Mouse (Mus musculus): ENCODE measurements around the gene Bche. TPM values are rescaled to one million over a fixed set of nuclear protein-coding genes. Genes with fewer than 3 reads are reported as not detected.

Gene Bche
- total RNA-seq (2021) = 10 to 100 TPM; 13.9 to 14.2 TPM
- long read RNA-seq, experiment 1, full-length matches to known transcripts = 2 of 3 reads
- long read RNA-seq, experiment 1, partial matches to known transcripts = 0 of 3 reads
- long read RNA-seq, experiment 1, other reads (novel, unspliced or antisense) = 1 of 3 reads
- long read RNA-seq, experiment 2, full-length matches to known transcripts = 3 of 3 reads
- long read RNA-seq, experiment 2, partial matches to known transcripts = 0 of 3 reads
- long read RNA-seq, experiment 2, other reads (novel, unspliced or antisense) = 0 of 3 reads

DNA sequence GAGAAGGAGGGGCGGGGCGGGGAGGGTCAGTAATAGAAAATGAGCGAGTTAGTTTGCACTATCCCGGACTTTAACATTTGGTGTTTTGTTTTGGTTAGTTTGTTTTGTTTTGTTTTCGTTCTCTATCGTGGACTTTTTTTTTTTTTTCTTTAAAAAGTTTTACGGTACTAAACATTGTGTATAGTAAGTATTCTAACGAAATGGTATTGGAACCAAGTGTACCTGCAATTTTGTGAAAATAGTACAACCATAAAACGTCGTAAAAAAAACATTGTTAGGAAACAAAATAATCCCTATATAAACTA, at the start of gene Bche:
Gene Bche (minus strand): TSS at position 6 of the 305 bp plus-strand sequence.
- DNase-seq = no peak

DNA sequence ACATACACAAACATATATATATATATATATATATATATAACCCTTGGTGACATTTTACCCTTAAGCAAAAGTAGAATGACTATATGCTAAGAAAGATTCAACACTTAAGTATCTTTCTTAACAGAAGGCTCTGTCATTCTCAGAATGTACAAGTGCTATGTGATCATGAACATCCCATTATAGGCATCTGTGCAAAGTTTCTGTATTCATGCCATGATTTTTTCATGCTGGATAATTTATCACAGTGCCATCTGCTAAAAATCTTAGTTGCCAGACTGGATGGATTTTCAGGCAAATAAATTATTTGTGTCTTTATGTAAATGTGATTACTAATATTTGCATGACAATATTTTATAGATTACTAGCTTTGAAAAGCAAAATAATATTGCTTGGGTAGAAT, 33.8 kb upstream of the Bche start:
- DNase-seq = no peak

DNA sequence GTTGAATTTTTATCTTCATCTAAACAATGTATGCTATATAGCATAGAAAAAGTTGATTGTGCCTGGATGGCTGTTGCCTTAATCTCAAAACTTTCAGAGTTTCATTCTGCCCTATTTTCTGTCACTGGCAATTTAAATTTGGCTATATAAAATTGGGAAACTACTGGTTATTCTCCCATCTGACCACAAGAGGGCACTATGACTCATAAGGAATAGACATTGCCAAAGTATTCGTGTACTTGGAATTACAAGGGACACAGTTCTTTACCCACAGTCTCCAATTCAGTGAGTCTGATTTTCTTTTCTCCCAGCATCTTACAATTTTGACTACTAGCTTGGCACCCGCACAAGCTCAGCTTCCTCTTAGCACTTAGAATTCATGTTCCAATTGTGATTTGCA, 23.5 kb upstream of the Bche start:
- peak in 1 of 2 experiments; percentile 22 for DNase-seq

DNA sequence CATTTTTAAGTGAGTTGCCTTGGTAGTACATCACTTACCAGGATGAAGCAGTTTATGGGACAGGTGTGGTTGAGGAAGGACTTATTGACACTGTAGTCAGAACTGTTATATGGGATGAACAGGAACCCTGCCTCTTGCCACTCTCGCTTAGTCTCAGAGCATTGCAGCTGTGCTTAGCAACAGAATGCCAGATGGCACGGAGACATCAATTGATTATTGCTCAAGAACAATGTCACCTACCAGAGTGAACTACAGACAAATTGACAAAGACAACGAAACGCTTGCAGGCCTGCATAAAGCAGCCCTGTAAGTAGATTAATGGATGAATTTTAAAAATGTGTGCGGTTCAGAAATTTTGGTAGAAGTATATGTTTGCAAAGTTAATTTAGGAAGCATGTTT, 21.3 kb upstream of the Bche start:
- no peak for DNase-seq

DNA sequence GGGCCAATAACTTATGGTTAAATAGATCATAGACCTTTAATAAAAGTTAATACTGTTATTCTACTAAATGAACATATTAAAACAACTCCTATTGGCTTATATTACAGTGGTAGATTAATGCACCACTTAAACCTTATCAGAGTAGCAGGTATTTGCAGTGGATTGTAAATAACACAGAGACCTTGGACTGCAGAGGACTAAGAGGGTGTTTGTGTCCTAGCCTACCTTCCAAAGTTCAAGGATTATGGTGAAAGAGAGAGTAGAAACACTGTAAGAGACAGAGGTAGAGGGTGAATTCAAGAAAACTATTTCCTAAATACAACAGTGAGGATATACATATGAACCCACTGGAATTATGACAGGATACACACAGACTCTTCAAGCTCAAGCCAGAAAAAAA, 17.5 kb upstream of the Bche start:
- DNase-seq = no peak

DNA sequence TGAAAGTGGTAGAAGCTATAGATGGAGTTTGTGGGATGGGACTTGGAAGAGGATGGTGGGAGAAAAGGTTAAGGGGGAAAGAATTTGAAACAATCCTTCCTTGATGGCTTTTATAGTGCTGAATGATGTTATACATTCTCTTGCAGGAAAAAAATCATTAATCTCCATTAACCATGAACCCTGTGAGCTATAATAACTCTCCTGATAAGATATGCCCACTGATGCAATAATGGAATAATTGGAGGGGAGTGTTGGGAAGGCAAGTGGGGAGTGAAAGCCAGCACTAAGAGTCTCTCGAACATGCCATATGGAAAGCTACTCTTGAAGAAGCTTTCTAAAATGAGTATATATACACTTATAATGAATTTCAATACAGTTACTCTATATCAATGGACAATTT, 16.7 kb upstream of the Bche start:
- DNase-seq = no peak

DNA sequence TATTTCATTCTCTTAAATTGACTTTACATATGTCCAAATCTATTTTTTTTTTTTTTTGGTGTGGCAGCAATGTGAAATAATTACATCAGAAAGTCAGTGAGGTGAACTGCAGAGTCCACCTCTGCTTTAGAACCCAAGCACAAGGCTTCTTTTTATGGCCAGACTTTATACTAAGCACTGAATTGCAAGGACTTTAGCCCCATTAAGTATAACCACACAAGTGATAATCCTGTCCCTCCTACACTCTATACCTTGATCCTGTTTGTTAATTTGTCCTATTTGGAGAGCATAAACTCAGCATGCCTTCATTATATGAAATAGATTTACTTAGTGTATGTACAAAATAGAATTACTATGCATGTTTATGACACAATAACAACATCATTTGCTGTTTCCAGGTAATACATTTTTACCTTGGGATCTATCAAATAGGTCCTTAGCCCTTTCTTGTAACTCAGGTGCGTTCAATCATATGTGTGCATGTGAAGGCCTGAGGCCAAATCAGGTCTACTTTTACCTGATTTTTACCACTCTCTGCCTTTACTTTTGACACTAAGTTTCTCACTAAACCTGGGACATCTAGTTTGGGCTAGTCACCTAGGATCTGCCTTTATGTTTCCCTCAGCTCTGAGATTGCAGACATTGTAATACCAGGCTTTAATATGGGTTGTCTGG, 9.5 kb upstream of the Bche start:
- no peak for DNase-seq

DNA sequence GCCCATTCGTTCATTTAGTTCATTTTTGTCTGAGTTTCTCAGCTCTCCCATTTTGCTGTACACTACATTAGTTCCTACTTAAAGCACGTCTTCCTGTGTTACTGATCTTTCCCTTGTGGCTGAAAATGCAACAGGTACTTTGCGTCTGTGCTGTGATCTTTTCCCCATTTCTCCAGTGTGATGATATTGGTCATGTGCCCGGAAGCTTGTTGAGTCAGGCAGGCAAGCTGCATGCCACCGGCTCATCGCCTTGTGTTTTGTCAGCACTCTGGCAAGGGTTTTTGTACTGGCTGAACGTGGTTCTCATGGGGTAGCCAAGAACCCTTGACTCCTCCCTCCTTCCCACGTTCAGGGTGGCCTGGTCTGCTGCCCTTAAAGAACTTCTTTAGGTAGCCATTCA, 1.7 kb upstream of the Bche start:
- peak; percentile 13 to 58 for DNase-seq

DNA sequence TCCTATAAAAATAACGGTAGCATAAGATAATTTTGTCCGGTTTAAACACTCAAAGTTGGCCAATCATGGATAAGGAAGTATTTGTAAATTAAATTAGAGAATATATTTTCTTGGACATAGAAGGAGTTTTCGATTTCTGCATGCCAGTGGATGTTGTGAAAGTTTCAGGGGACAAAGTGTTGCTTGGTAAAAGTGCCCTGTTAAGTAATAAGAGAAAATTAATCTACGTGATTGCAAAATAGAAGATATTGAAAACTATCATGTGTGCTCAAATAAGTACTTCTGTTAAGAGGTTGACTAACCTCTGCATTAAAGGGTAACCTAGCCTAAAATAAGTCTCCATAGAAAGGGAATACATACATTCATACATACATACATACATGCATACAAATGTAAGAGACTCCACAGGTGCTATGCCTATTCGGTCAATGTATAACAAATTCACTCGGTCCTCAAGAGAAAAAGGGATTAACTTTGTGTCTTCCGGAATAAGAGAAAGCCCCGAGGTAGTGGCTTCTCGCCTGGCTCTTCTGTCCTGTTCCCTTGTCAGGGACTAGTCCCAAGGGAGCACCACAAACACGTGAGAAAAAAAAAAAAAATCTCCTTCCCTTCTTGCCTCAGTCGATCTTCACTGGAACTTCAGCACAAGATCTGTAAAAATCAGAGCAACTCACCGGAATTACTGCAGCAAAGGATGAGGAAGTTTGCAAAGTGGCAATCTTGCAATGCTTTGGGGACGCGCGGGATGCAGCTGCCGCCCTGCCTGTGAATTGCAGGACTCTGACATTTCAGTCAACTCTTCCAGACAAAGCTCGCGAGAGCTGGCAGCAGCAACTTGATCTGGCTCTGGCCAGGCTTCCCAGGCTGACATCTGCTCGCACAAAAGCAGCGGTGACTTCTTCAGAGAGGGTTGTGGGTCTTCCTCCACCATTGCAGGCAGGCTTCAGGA, 480 bp downstream of the Bche start:
- peak; percentile 71 to 72 for DNase-seq

DNA sequence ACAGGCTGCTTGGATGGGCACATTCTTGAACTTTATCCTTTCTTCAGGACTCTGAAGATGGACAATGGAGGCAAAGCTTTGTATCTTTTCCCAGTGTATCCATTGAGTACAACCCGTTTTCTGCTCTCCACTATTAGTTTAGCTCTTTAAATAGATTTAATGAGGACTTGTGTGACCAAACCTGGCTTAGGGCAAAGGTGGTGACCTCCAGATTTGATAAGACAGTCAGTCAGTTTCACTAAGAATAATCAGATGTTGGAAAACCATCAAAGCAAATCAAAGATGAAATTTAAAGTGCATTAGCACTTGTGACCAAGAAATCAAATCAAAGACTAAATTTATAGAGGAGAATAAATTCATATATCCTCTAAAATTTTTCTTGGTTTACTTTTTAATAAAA, 1.7 kb downstream of the Bche start:
- DNase-seq = no peak

DNA sequence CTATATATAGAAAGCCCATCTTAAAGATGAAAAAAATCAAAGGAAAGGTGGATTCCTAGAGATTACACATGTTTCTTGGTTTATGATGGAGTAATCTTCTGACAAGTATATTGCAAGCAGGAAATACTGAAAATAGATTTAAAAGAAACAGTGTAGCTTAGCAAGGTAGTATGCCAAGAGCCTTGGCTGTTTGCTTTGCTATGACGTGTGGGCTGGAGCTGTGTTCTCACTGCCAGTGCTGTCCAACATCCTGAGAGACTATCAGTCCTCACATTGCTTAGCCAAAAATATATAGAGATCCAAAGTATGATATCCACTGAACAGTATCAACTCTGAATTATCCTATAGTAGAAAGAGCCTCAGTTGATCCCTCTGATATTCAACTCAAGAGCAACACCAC, 9.3 kb downstream of the Bche start:
- no peak for DNase-seq

DNA sequence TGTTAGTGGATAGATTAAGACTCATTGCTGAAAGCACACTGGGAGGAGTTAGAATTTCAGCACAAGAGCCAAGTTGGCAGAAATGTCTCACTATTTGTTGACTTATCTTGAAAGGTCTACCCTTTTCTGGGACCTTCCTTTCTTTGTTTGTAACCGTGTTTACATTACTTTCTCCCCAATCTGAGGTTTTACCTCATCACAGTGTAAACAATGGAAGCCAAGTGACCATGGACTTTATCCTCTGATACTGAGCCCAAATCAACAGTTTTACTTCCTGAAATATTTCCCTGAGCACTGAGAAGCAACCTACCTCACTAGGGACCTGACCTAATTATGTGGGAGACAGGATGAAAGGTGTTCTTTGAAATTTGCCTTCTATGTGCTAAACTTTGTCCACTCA, 34.9 kb downstream of the Bche start:
- no peak for DNase-seq

DNA sequence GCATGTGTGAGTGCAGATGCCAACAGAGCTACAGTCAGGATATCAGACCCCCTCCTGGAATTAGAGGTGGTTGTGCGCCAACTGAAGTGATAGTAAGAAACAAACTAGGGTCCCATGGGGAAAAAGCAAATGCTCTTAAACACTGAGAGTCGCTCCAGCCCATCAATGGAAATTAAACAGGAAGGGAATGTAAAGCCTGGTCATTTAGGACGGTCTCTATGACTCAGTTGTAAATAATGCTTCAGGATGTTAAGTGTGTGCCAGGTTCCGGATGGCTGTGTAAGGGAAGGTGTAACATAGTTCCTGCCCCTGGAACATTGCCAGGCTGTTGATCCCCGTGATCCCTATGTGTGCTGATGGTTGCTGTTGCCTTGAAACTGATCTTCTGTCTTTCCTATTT, 40.0 kb downstream of the Bche start:
- no peak for DNase-seq

DNA sequence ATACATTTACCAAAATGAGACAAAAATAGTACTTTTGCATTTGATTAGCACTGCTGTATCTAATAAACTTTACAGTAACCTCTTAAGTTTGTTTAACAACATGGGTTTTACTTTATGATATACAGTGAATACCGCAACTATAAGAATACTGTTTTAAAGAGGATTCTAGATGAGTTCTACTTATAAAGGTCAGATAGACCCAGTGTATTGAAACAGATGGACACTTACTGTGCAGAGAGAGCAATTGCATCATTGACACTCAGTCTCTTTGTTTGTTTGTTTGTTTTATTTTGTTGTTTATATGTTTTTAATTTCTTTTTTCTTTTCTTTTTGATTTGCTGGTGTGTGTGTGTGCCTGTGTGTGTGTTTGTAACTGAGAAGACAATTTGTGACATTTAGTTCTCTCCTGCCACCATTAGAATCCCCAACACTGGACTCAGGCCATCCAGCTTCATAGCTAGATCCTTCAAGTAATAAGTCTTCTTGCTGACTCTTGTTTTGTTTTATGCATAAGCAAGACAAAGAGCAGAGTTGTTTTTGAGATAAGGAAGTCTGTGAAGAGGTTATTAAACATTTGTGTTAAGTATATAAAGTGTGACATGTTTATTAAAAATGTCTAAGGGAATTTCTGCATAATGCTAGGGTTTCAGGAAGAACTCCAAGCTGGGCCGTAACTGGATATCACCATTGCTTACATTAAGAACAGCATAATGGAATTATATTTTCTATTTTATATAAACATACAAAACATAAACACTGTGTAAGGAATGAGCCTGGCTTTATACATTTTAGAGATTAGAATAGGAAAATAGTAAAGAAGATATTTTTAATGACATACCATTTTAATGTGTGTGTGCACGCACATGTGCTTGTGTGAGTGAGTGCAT, 40.7 kb downstream of the Bche start:
- DNase-seq = no peak

DNA sequence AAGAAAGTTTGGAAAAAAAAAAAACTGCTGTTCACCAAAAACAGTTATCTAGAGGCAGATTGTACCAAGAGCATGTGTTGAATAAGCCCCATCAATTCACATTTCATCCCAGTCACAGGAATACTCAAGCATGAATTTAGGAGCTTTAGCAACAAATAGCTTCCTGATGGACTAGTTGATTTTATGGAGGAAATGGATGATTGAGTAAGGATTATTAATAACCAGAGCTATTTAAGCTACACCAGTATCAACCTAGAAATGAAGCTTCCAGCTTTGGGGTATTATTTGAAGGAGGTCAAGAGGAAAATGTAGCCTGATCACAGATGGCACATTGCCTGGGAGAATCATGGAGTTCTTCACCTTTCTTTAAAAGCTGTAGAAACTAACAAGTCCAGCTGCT, 57.9 kb downstream of the Bche start:
- no peak for DNase-seq

DNA sequence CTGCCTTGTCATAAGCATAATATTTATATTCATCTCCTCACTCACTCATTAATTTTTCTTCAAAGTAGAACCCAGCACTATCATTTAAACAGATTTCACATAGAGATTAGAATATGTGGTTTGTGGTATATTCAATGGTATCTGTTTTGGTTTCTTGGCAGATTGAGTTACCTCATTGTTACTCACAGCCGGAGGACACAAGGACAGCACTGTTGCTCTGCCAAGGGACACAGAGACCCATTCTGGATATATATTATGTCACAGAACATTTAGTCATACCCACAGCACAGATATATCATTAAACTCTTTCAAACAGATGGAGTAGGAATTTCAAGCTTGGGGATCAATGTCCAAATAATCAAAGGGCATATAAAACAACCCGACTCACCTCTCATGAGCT, 61.2 kb downstream of the Bche start:
- DNase-seq = no peak

DNA sequence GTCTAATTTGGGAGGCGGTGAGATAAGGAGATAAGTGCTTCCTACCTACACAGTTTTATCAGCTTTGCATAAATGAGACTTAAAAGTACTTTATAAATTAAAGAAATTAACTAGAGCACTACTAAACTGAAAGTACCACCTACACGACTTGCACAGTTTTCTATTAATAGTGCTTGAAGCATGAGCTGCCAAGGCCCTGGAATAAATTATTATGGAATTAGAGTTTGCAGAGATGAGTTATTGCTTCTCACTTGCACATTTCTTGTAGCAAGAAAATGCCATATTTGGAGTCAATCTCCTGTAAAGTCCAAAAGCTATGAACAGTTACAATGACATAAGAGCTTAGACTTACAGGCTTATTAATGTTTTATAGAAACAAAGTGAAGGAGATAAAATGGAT, 96.8 kb downstream of the Bche start:
- no peak for DNase-seq

DNA sequence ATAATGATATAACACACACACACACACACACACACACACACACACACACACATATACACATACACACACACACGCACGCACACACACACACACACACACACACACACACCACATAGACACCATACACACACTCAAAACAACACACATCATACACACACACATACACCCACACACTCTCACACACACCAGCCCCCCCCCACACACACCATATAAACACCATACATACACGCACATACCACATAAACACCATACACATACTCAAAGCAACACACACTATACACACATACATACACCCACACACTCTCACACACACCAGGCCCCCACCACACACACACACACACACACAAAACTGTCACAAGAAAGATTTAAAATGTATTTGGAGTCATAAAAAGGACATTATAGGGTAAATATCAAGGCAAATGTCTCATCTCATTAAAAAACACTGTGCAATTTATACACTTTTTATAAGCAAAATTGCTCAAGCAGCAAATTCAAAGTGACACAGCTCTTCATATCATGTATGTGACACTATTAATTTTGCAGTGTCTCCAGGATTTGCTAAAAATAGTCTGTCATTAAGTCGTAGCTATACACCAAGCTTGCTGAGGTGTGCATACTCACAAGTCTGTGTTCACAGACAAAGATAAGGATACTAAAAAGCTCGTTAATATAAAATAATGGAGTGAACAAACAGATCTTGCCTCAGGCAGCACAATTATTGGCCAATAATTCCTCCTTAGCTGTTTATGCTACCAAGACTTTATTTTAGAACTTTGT, 116.3 kb downstream of the Bche start:
- no peak for DNase-seq

All from heart, adult 18-20 months (tissue).